Mouse (Mus musculus) lung, adult 2 months (tissue): ENCODE measurements around the gene Pde6h. TPM values are rescaled to one million over a fixed set of nuclear protein-coding genes. Genes with fewer than 3 reads are reported as not detected.

Experiments used
- DNase-seq: peaks from one replicate; pipeline ENCODE4 v3.0.0; 2022
- H3K4me1 ChIP-seq: fragments of 200-500 bp; 2 replicates; pipeline ENCODE4 v1.6.1; 2011; ENCODE audit warnings: low read length; ENCODE audit not compliant: control insufficient read depth, insufficient read depth
- H3K4me3 ChIP-seq: fragments of 200-500 bp; replicated peaks from 2 replicates; pipeline ENCODE3; 2011; ENCODE audit warnings: low read depth, mild to moderate bottlenecking, control low read depth, low read length; ENCODE audit errors: extremely low read depth
- CTCF ChIP-seq: fragments of 200-500 bp; IDR thresholded peaks from 2 replicates; pipeline ENCODE4 v1.5.1; 2011; ENCODE audit warnings: mild to moderate bottlenecking, low read length, control low read depth; ENCODE audit not compliant: insufficient read depth
- POLR2A ChIP-seq: fragments of 200-500 bp; IDR thresholded peaks from 2 replicates; pipeline ENCODE4 v1.6.1; 2011; ENCODE audit warnings: low read depth, mild to moderate bottlenecking, control low read depth, low read length, borderline replicate concordance; ENCODE audit errors: extremely low read depth
- WGBS: fragments of 180-500 bp; shearing (Covaris S2); methylation state at CpG from one replicate; pipeline ENCODE4 v1.1.7; 2018; 5-methylcytosine and 5-hydroxymethylcytosine counted together
- polyA plus RNA-seq: library from polyadenylated mRNA; depleted of rRNA; stranded (reverse); fragments of >200 nt; gene quantifications from 2 replicates; pipeline ENCODE4 v1.2.3, GENCODE M21; 2012; rRNA removed

The Pde6h gene
- polyA plus RNA-seq, 1 experiment: 0.02 TPM

- TF ChIP-seq POLR2A: no peak
- TF ChIP-seq CTCF: no peak
- 50% methylated on average over 5 of the region's 5 CpGs for WGBS
- no peak for DNase-seq
Observed at GRCm38 (mm10) chr6:137002169-137002514, 78.5 kb downstream of the Pde6h start.

GRCm38 (mm10) chr6:137004359-137004758 is 80.7 kb downstream of the Pde6h start:
- H3K4me1 ChIP-seq: no peaks in the 10 kb centered on the region
- TF ChIP-seq CTCF (no peak), POLR2A (no peak)
- WGBS: 87% methylated on average over 4 of the region's 4 CpGs
- no peak for DNase-seq
- H3K4me3 ChIP-seq: no peak overlapping the region

More at GRCm38 (mm10) chr6:137002169-137002514, 78.5 kb downstream of the Pde6h start:
- Histone ChIP-seq H3K4me1 (no peaks in the 10 kb centered on the region), H3K4me3 (no peak overlapping the region)

GRCm38 (mm10) chr6:137011187-137011586 is 87.6 kb downstream of the Pde6h start:
- Histone ChIP-seq H3K4me1 (no peaks in the 10 kb centered on the region), H3K4me3 (no peak overlapping the region)
- no peak for TF ChIP-seq POLR2A
- no peak for TF ChIP-seq CTCF
- 55% methylated on average over 5 of the region's 5 CpGs for WGBS
- no peak for DNase-seq

GRCm38 (mm10) chr6:137014346-137014745 is 90.7 kb downstream of the Pde6h start:
- TF ChIP-seq POLR2A: no peak
- TF ChIP-seq CTCF: no peak
- Histone ChIP-seq H3K4me3 (no peak overlapping the region), H3K4me1 (no peaks in the 10 kb centered on the region)
- DNase-seq: no peak
- WGBS: 61% methylated on average over 6 of the region's 6 CpGs

GRCm38 (mm10) chr6:137017216-137017973 is 93.8 kb downstream of the Pde6h start:
- H3K4me3 ChIP-seq: no peak overlapping the region
- H3K4me1 ChIP-seq: no peaks in the 10 kb centered on the region
- 75% methylated on average over 7 of the region's 7 CpGs for WGBS
- DNase-seq: no peak
- TF ChIP-seq CTCF: no peak
- TF ChIP-seq POLR2A: no peak

Other genes starting within 250 kb of the Pde6h start
- 0.04 and 0.27 TPM in 2 replicates for gene Gucy2c, start 142.1 kb upstream of the Pde6h start, polyA plus RNA-seq
- 0.65 and 1.1 TPM in 2 replicates for gene Hist4h4, start 119.4 kb upstream of the Pde6h start, polyA plus RNA-seq
- 242 and 409 TPM in 2 replicates for gene H2afj, start 115.6 kb upstream of the Pde6h start, polyA plus RNA-seq
- 0.57 and 1.0 TPM in 2 replicates for gene BC049715, start 96.2 kb upstream of the Pde6h start, polyA plus RNA-seq
- 31.3 and 32.2 TPM in 2 replicates for gene Wbp11, start 95.6 kb upstream of the Pde6h start, polyA plus RNA-seq
- 0.05 TPM in 1 of 2 replicates, not detected in the other for gene Smco3, start 88.4 kb upstream of the Pde6h start, polyA plus RNA-seq
- 10.3 TPM in 2 replicates for gene Art4, start 66.1 kb upstream of the Pde6h start, polyA plus RNA-seq
- 3,073 and 5,313 TPM in 2 replicates for gene Mgp, start 48.0 kb upstream of the Pde6h start, polyA plus RNA-seq
- 0.26 TPM in 1 of 2 replicates, not detected in the other for gene Erp27, start 1.7 kb upstream of the Pde6h start, polyA plus RNA-seq
- gene Arhgdib, start 18.1 kb downstream of the Pde6h start, polyA plus RNA-seq: 55.5 and 82.9 TPM in 2 replicates
- 9.2 and 14.8 TPM in 2 replicates for gene Rerg, start 246.7 kb downstream of the Pde6h start, polyA plus RNA-seq